Mouse (Mus musculus) lung, postnatal 4 days (tissue): Measurements from ENCODE around the gene 1700012B07Rik.

Experiments used
- DNase-seq, 2 experiments: peaks; one replicate each; pipeline ENCODE4 v3.0.0; 2021

1700012B07Rik gene

GRCm38 (mm10) chr11:109751636-109752603 is 75.9 kb downstream of the 1700012B07Rik start:
- no peak for DNase-seq

GRCm38 (mm10) chr11:109745210-109745609 is 82.6 kb downstream of the 1700012B07Rik start:
- no peak for DNase-seq

GRCm38 (mm10) chr11:109737967-109738366 is 89.9 kb downstream of the 1700012B07Rik start:
- no peak for DNase-seq
